Mouse (Mus musculus) forebrain, embryonic 16.5 days (tissue): Measurements from ENCODE around the gene Ier5l. TPM values are rescaled to one million over a fixed set of nuclear protein-coding genes. Genes with fewer than 3 reads are reported as not detected.

ENCODE experiments used
- ATAC-seq: fragments of 200-750 bp; cut with Nextera tagmentation; 2 replicates; pipeline ENCODE4 v1.8.0; 2017; ENCODE audit warnings: mild to moderate bottlenecking, moderate library complexity
- H3K27ac ChIP-seq: fragments of 300-500 bp; sonication (generic); 2 replicates; pipeline ENCODE4 v1.5.1; 2014; ENCODE audit warnings: low read length, control low read depth
- H3K27me3 ChIP-seq: fragments of 300-500 bp; sonication (generic); replicated peaks from 2 replicates; pipeline ENCODE4 v1.6.1; 2014; ENCODE audit warnings: low read length; ENCODE audit not compliant: control insufficient read depth, insufficient read depth
- H3K36me3 ChIP-seq: fragments of 300-500 bp; sonication (generic); 2 replicates; pipeline ENCODE4 v1.6.1; 2014; ENCODE audit not compliant: control insufficient read depth, insufficient read depth
- H3K4me1 ChIP-seq: fragments of 300-500 bp; sonication (generic); replicated peaks from 2 replicates; pipeline ENCODE4 v1.6.1; 2014; ENCODE audit warnings: low read length; ENCODE audit not compliant: control insufficient read depth, insufficient read depth
- H3K4me2 ChIP-seq: fragments of 300-500 bp; sonication (generic); 2 replicates; pipeline ENCODE4 v1.6.1; 2014; ENCODE audit warnings: mild to moderate bottlenecking, low read length, control low read depth
- H3K4me3 ChIP-seq: fragments of 300-500 bp; sonication (generic); replicated peaks from 2 replicates; pipeline ENCODE4 v1.5.1; 2014; ENCODE audit warnings: mild to moderate bottlenecking, low read length, control low read depth
- H3K9ac ChIP-seq: fragments of 300-500 bp; sonication (generic); replicated peaks from 2 replicates; pipeline ENCODE4 v1.6.1; 2014; ENCODE audit warnings: low read depth, low read length, control low read depth
- H3K9me3 ChIP-seq: fragments of 300-500 bp; sonication (generic); 2 replicates; pipeline ENCODE4 v1.6.1; 2016; ENCODE audit warnings: low read length; ENCODE audit not compliant: control insufficient read depth
- WGBS: fragments of 180-500 bp; shearing (Covaris S2); extraction: QIAGEN DNeasy Blood & Tissue Kit; methylation state at CpG from one replicate; pipeline ENCODE4 v1.1.7; 2014; 5-methylcytosine and 5-hydroxymethylcytosine counted together
- polyA plus RNA-seq: library from polyadenylated mRNA; unstranded; fragments of >200 nt; fragmentation: Nextera tagmentation; extraction: Ambion mirVana; gene quantifications from 2 replicates; pipeline ENCODE4 v1.2.1, GENCODE M21; 2015

Ier5l gene
- polyA plus RNA-seq, 1 experiment from 2014 or later: 1.8 TPM

DNA sequence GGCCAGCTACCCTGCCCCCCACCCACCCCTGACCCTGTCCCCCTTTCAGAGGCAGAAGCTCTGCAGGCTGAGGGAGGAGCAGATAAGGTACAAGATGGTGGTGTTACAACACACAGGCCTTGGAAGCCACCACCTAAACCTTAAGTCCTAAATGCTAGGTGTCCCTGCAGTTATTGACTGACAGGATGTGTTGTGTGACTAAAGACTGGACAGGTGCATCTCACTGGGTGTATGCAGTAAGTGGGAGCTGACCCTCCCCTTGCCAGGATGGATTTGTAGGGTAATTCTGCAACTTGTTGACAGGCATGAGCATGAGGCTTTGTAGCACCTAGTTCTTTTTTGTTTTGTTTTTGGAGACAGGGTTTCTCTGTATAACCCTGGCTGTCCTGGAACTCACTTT is 29.6 kb downstream of the Ier5l start:
- Histone ChIP-seq H3K27me3 (no peaks in the 10 kb centered on the region), H3K9me3 (no peaks in the 10 kb centered on the region), H3K4me2 (no peak overlapping the region), H3K4me1 (peaks cover 31% of the 10 kb centered on the region), H3K9ac (no peak overlapping the region), H3K27ac (no peak overlapping the region), H3K36me3 (no peaks in the 10 kb centered on the region; the same call in 1 of the 2 replicates), H3K4me3 (no peak overlapping the region)
- ATAC-seq: no peak

DNA sequence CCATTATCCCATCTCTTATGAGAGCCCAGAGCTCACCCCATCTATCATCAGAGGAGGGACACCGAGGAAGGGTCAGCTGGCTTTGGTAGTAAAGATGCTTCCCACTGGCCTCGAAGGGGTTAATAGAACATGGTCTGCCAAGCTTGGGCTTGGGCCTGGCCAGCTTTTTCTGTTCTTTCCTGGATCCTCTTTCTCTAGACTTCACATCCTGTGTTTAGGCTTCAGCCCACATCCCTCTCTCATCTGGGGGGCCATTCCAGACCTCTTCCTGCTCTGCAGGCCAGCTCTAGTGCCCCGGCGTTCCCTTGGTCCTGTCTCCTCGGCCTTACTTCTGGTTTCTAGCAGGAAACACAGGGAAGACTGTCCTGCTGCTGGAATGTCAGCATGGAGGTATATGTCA is 30.0 kb downstream of the Ier5l start:
- WGBS: 90% methylated on average over 5 of the region's 5 CpGs
- Histone ChIP-seq H3K9me3 (no peaks in the 10 kb centered on the region), H3K9ac (no peak overlapping the region), H3K4me1 (peaks cover 31% of the 10 kb centered on the region), H3K27ac (no peak overlapping the region), H3K27me3 (no peaks in the 10 kb centered on the region), H3K4me3 (no peak overlapping the region), H3K36me3 (peaks cover 2% of the 10 kb centered on the region; the same call in 1 of the 2 replicates), H3K4me2 (no peak overlapping the region)
- no peak for ATAC-seq

DNA sequence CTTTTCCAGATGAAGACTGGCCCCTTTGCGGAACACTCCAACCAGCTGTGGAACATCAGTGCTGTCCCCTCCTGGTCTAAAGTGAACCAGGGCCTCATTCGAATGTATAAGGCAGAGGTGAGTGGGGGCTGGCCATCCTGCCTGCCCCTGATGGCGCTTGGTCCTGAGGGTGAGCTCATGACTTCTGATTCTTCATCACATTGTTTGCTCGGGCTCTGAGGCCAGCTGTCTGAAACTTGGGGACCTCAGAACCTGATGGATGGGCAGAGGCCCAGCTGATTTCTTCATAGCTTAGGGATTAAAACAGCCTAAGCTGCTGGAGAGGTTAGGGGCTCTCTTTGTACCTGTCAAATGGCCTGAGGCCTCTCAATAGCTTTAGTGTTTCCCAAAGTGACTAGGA is 30.7 kb downstream of the Ier5l start:
- Histone ChIP-seq H3K4me2 (no peak overlapping the region), H3K4me1 (peaks cover 31% of the 10 kb centered on the region), H3K4me3 (no peak overlapping the region), H3K27ac (peak overlapping the region; percentile 16; the same call in 1 of the 2 replicates), H3K9ac (no peak overlapping the region), H3K36me3 (peaks cover 6% of the 10 kb centered on the region; the same call in 1 of the 2 replicates), H3K27me3 (no peaks in the 10 kb centered on the region), H3K9me3 (no peaks in the 10 kb centered on the region)
- WGBS: 67% methylated on average over 4 of the region's 4 CpGs
- no peak for ATAC-seq

DNA sequence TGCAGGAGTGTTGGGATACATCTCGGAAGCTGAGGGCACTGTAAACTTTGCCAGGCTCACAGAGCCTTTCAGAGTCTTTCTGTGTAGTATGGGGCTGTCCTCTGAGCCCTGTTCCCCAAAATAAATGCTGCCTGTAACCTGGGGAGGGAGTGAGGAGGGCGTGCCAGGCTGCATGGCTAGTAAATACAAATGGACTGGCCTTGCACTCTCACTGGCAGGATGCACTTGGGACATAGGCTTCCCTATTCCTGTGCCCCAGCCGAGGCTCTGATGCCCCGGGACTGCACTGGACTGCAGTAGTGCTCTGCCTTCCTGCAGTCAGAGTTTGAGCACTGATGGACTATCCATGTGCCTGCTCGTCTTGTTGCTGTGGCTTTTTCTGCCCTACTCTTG is 31.5 kb downstream of the Ier5l start:
- Histone ChIP-seq H3K9ac (peak overlapping the region; percentile 60), H3K4me2 (peak overlapping the region; percentile 41), H3K27ac (peak overlapping the region; percentile 96), H3K36me3 (peaks cover 6% of the 10 kb centered on the region; the same call in 1 of the 2 replicates), H3K9me3 (no peaks in the 10 kb centered on the region), H3K27me3 (no peaks in the 10 kb centered on the region), H3K4me1 (peaks cover 31% of the 10 kb centered on the region), H3K4me3 (peak overlapping the region; percentile 26)
- WGBS: 59% methylated on average over 5 of the region's 5 CpGs
- no peak for ATAC-seq

DNA sequence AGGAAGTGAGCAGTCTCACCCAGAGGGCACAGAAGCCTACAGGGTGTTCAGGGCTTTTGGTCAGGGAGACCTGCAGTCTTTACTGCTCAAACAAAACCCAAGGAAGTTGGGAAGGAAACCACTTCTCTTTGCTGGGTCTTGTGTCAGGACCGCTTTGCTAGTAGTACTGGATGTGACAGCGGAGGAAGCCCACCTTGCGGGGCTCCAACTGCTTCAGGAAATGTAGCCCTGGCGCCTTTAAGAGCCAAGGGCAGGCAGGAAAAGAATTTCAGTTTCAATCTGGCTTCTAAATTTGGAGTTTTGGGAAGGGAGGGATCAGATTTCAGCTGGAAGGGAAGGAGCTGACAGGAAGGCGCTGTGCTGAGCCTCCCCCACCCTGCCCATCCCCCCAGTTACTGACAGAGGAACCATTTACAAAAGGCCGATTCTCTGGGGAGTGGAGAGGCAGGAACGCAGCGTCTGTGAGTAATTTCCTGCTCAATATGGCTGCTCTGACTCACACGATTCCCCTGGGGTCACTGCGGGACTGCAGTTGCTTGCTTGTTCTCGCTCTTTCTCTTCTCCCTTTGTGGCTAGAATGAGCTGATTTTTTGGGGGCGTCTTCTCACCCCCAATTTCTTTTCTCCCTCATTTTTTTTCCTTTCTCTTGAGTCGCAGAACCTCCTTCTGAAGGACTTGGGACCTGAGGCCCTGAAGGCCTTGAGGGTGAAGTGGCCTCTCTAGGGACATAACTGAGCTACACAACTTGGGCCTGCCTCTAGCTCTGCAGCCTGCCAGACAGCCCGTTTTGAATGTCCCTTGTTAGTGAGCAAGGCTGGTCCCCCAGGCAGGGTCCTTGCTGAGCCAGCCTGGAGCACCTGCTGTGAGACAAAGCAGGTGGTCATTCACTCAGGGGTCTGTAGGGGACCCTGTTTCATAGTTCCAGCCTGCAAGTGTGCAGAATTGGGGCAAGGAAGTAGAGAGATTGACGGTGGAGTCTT is 32.2 kb downstream of the Ier5l start:
- WGBS: 4% methylated on average over 15 of the region's 15 CpGs
- Histone ChIP-seq H3K9ac (peak overlapping the region; percentile 60), H3K4me1 (peaks cover 31% of the 10 kb centered on the region), H3K9me3 (no peaks in the 10 kb centered on the region), H3K27ac (peak overlapping the region; percentile 96), H3K36me3 (peaks cover 6% of the 10 kb centered on the region; the same call in 1 of the 2 replicates), H3K4me2 (peak overlapping the region; percentile 41), H3K4me3 (peak overlapping the region; percentile 26), H3K27me3 (no peaks in the 10 kb centered on the region)
- peak; percentile 81 for ATAC-seq

DNA sequence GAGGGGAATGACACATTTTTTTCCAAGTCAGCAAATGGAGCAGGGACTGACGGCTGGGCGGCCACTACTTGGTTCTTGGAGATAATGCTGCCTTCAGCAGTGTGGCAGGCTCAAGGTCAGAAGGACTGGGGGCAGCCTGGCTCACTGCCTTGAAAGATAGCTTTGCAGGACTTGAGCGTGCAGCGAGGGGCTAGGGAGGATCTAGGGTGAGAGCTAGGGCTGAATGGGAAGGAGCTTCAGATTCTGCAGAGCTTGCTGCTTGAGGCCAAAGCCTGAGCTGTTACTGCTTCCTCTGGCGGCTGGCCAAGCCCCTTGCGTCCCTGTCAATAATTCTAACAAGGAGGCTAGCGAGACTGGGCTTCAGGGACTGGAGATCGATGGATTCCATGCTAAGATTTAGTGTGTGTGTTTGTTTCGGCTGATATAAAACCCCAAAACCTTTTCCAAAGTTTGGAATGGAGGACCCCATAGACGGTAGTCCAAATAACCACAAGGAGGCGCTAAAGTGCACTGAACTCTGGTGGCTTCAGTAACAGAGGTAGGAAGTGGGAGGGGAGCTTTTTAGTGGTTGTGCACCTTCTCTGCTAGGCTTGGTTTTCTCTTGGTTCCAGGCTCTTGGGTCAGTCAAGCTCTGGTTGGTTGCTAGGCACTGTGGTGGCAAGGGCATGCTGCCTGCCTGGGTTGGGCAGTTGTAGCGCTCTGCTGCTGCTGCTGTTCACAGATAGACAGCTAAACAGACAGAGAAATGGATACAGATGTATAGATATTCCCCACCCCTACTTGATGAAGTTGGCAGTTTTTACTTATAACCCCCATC is 33.1 kb downstream of the Ier5l start:
- Histone ChIP-seq H3K4me2 (no peak overlapping the region; the same call in 1 of the 2 replicates), H3K36me3 (peaks cover 6% of the 10 kb centered on the region; the same call in 1 of the 2 replicates), H3K27me3 (no peaks in the 10 kb centered on the region), H3K9me3 (no peaks in the 10 kb centered on the region), H3K4me3 (no peak overlapping the region), H3K4me1 (peaks cover 31% of the 10 kb centered on the region), H3K9ac (no peak overlapping the region), H3K27ac (peak overlapping the region; percentile 96)
- ATAC-seq: peak; percentile 32
- 15% methylated on average over 12 of the region's 12 CpGs for WGBS

DNA sequence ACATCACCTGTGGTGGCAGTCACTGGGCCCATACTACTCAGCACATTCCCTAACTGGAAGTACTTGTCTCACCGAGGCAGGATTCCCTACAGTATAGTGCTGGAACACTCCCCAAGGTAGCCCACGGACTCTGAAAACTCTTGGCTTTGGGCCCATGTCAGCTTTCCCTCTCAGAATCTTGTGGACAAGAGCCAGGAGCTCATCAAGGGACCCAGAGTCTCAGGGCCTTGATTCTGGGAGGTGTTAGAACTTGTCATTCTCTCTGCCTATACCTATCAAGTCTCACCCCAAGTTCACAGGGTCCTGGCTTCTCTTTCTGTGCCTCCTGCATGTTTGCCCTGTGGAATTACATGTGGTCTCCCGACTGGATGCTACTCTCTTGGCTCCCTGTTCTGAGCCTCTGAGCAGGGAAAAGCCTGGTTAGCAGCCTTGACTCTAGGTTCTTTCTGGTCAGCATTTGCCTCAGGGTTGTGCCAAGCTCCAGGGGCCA is 33.8 kb downstream of the Ier5l start:
- Histone ChIP-seq H3K27me3 (no peaks in the 10 kb centered on the region), H3K9ac (no peak overlapping the region), H3K27ac (peak overlapping the region; percentile 96), H3K4me2 (no peak overlapping the region), H3K4me3 (no peak overlapping the region), H3K36me3 (peaks cover 6% of the 10 kb centered on the region; the same call in 1 of the 2 replicates), H3K9me3 (no peaks in the 10 kb centered on the region), H3K4me1 (peaks cover 31% of the 10 kb centered on the region)
- no peak for ATAC-seq
- 29% methylated on average over 3 of the region's 3 CpGs for WGBS

DNA sequence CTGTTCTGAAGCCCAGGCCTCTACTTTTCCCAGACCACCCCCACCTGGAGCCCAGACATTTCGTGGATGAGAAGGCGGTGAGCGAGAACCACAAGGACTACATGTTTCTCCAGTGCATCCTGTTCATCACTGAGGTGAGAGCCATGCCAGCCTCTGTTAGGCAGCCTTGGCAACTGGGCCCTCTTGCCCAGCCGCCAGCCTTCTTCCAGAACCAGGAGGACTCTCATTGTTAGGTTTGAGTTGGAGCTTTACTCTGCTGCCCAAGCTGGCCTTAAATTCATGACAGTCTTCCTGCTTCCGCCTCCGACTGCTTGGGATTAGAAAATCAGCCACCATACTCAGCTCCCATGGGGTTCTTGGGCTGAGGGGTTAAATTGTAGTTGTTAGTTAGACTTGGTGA is 34.4 kb downstream of the Ier5l start:
- H3K4me1 ChIP-seq: peaks cover 31% of the 10 kb centered on the region
- WGBS: 97% methylated on average over 6 of the region's 6 CpGs
- no peak for ATAC-seq
- no peak overlapping the region for H3K4me3 ChIP-seq
- no peak overlapping the region for H3K4me2 ChIP-seq
- no peak overlapping the region for H3K27ac ChIP-seq
- H3K9ac ChIP-seq: no peak overlapping the region
- H3K27me3 ChIP-seq: no peaks in the 10 kb centered on the region
- H3K9me3 ChIP-seq: no peaks in the 10 kb centered on the region
- H3K36me3 ChIP-seq: peaks cover 6% of the 10 kb centered on the region; the same call in 1 of the 2 replicates

DNA sequence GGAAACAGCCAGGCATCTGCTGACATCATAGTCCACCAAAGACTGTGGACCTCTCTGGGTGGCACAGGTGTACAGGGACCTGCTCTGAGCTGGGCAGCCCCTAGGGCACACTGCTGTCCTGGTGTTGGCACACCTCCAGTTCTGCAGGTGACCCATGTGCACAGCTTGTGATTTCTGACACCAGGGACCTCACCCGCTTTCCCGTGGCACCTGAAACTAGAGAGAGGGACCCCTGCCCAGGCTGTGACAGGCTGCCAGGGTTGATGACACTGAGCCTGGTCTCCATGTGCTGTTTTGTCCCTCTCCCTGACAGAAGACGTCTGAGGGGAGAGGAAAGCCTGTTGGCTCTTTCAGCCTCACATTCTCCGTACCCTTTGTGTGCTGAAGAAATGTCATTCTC is 36.2 kb downstream of the Ier5l start:
- 97% methylated on average over 4 of the region's 4 CpGs for WGBS

More for the DNA sequence above, 36.2 kb downstream of the Ier5l start:
- Histone ChIP-seq H3K27me3 (no peaks in the 10 kb centered on the region), H3K4me1 (peaks cover 26% of the 10 kb centered on the region), H3K4me3 (no peak overlapping the region), H3K36me3 (peaks cover 18% of the 10 kb centered on the region), H3K9me3 (no peaks in the 10 kb centered on the region), H3K9ac (no peak overlapping the region), H3K27ac (no peak overlapping the region), H3K4me2 (no peak overlapping the region)
- ATAC-seq: no peak
